Mouse (Mus musculus): ENCODE measurements around the gene Cd248. TPM values are rescaled to one million over a fixed set of nuclear protein-coding genes. Genes with fewer than 3 reads are reported as not detected.

Cd248 gene
- total RNA-seq (2021), result 1 to 10 TPM; 3.2 to 3.9 TPM
- long read RNA-seq, experiment 1, transcript Cd248-201 (1 exons, 2,605 nt), result major isoform, 6 of 6 reads
- long read RNA-seq, experiment 1, partial matches to known transcripts, result 0 of 6 reads
- long read RNA-seq, experiment 1, other reads (novel, unspliced or antisense), result 0 of 6 reads
- long read RNA-seq, experiment 2, transcript Cd248-201 (1 exons, 2,605 nt), result major isoform, 5 of 6 reads
- long read RNA-seq, experiment 2, partial matches to known transcripts, result 0 of 6 reads
- long read RNA-seq, experiment 2, other reads (novel, unspliced or antisense), result 1 of 6 reads

DNA sequence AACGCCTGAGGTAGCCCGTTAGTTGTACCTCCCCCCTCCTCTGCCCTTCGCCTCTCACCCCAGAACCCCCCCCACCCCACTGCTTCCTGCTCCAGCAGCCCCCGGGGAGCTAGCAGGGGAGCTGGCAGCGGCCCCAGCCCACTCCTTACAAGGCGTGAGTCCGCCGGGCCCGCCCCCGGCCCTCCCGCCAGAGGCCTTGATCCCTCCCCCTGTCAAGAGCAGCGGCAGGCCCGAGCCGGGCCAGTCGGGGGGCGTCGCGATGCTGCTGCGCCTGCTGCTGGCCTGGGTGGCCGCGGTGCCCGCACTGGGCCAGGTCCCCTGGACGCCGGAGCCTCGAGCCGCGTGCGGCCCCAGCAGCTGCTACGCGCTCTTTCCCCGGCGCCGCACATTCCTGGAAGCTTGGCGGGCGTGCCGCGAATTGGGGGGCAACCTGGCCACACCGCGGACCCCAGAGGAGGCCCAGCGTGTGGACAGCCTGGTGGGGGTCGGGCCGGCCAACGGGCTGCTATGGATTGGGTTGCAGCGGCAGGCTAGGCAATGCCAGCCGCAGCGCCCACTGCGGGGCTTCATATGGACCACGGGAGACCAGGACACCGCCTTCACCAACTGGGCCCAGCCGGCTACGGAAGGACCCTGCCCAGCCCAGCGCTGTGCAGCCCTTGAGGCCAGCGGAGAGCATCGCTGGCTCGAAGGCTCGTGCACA is at the start of gene Cd248:
Cd248 (plus strand) TSS at position 212 of the 703 bp plus-strand sequence.
- Histone ChIP-seq H3K4me3 (peak within 1 kb of the TSS; percentile 51), H3K27ac (peak within 1 kb of the TSS; percentile 32; the same call in 1 of the 2 replicates)
- DNase-seq (ENCODE audit: low spot score in 2 of 2), result no peak
- no peak for TF ChIP-seq CTCF (conservative IDR thresholded peaks at IDR 0.05)

- TF ChIP-seq CTCF (conservative IDR thresholded peaks at IDR 0.05), result no peak
- H3K4me3 ChIP-seq, result no peak overlapping the region
- H3K27ac ChIP-seq, result no peak overlapping the region
- no peak for DNase-seq (ENCODE audit: low spot score in 2 of 2)
Measured at GRCm38 (mm10) chr19:5018191-5018590, 49.7 kb upstream of the Cd248 start.

DNA sequence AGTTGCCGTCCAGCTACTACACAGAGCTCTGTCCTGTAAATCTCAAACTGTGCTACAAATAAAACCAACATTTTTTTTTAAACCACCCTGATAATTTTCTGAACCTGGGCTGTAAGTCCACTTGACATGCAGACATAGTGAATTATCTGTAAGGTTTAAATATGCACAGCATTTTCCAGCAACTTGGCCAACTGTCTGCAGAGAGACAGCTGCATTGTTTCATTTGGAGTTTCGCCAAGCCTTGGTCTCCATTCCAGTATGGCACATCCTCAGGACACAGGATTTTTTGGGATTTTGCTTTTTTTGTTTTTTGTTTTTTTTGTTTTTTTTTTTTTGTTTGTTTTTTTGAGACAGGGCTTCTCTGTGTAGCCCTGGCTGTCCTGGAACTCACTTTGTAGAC is 46.5 kb upstream of the Cd248 start:
- DNase-seq (ENCODE audit: low spot score in 2 of 2), result no peak
- TF ChIP-seq CTCF (conservative IDR thresholded peaks at IDR 0.05), result no peak
- no peak overlapping the region for H3K27ac ChIP-seq
- no peak overlapping the region for H3K4me3 ChIP-seq

DNA sequence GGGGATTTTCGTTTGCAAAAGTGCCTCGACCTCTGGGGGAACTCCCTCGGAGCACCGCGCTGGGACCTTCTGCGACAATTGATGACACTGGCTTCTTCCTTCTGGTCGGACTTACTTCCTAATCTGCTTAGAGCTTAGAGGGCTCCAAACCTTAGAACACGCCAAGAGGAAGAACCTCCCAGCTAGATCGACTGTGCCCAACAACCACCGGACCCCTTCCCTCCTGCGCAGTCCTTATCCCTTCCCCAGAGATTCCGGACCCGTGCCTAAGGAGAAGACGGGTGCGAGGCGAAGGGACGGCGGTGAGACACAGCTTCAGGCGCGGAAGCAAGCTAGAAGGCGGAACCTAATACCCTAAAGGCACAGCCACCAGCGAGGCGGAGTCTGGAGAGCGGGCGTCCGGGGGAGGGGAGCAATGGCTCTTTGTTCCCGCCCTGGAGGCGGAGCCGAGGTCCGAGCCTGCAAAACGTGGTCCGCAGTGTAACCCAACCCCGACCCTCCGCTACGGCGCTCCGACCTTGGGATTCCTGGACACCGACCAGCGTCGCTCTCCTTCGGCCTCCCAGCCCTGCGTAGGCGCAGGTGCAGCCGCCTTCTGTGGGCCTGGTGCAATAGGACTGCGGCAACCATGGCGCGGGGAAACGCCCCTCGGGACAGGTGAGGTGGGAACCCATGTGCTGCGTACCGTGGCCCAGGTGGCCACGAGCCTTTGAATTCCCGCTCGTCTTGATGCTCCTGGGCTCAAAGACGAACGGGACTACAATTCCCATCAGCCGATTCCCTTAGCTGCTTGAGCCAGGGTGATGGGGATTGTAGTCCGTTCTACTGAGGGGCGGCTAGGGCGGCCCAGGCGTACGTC is 44.0 kb upstream of the Cd248 start, which contains the start of gene Slc29a2:
Slc29a2 (plus strand) TSS at position 240 of the 859 bp plus-strand sequence.
- no peak for TF ChIP-seq CTCF (conservative IDR thresholded peaks at IDR 0.05)
- peak; percentile 87 to 93 for DNase-seq (ENCODE audit: low spot score in 2 of 2)

GRCm38 (mm10) chr19:5026111-5026510 is 41.8 kb upstream of the Cd248 start:
- Histone ChIP-seq H3K27ac (no peak overlapping the region), H3K4me3 (no peak overlapping the region)
- no peak for TF ChIP-seq CTCF (conservative IDR thresholded peaks at IDR 0.05)
- DNase-seq (ENCODE audit: low spot score in 2 of 2), result no peak

More for the DNA sequence above, 44.0 kb upstream of the Cd248 start, which contains the start of gene Slc29a2:
- H3K27ac ChIP-seq, result peak within 1 kb of the TSS; percentile 90
- H3K4me3 ChIP-seq, result peak within 1 kb of the TSS; percentile 89

- no peak overlapping the region for H3K4me3 ChIP-seq
- DNase-seq (ENCODE audit: low spot score in 2 of 2), result no peak
- H3K27ac ChIP-seq, result no peak overlapping the region
- TF ChIP-seq CTCF (conservative IDR thresholded peaks at IDR 0.05), result no peak
Measured at GRCm38 (mm10) chr19:5032686-5033085, 35.2 kb upstream of the Cd248 start.

- Histone ChIP-seq H3K4me3 (no peak overlapping the region), H3K27ac (no peak overlapping the region)
- no peak for TF ChIP-seq CTCF (conservative IDR thresholded peaks at IDR 0.05)
- DNase-seq (ENCODE audit: low spot score in 2 of 2), result no peak
Measured at GRCm38 (mm10) chr19:5036577-5036976, 31.3 kb upstream of the Cd248 start.

- Histone ChIP-seq H3K27ac (peak overlapping the region; percentile 96), H3K4me3 (peak overlapping the region; percentile 92)
- TF ChIP-seq CTCF (conservative IDR thresholded peaks at IDR 0.05), result no peak
- DNase-seq (ENCODE audit: low spot score in 2 of 2), result peak; percentile 86
Measured at GRCm38 (mm10) chr19:5037678-5038571, 30.0 kb upstream of the Cd248 start.

DNA sequence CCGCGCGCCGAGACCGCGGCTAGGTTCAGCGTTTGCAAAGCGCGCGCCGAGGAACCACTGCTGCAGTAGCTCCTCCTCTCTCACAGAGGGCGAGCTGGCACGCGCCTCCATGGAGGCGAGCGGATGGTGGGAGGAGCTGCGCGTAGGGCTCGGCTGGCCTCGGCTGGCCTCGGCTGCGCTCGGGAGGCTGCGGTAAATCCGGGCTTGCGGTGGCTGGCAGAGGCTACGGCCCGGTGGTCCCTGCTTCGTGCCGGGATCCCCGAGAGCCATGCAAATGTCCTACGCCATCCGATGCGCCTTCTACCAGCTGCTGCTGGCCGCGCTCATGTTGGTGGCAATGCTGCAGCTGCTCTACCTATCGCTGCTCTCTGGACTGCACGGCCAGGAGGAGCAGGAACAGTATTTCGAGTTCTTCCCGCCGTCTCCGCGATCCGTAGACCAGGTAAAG is 29.1 kb upstream of the Cd248 start, which contains the start of the genes B4gat1 and AC124502.3:
B4gat1 (plus strand) TSS at position 118 of the 448 bp plus-strand sequence.
AC124502.3 (plus strand) TSS at position 183 of the 448 bp plus-strand sequence.
- DNase-seq (ENCODE audit: low spot score in 2 of 2), result peak; percentile 91 to 92
- Histone ChIP-seq H3K27ac (peak within 1 kb of the TSS; percentile 96), H3K4me3 (peak within 1 kb of the TSS; percentile 92)
- TF ChIP-seq CTCF (conservative IDR thresholded peaks at IDR 0.05), result peak; percentile 68

- peak overlapping the region; percentile 92 for H3K4me3 ChIP-seq
- TF ChIP-seq CTCF (conservative IDR thresholded peaks at IDR 0.05), result no peak
- DNase-seq (ENCODE audit: low spot score in 2 of 2), result no peak
Measured at GRCm38 (mm10) chr19:5039301-5040114, 28.4 kb upstream of the Cd248 start.

More at GRCm38 (mm10) chr19:5039301-5040114, 28.4 kb upstream of the Cd248 start:
- H3K27ac ChIP-seq, result peak overlapping the region; percentile 96

Measured in layer of hippocampus, adult 2 months (tissue).